Mouse (Mus musculus) mammary gland, adult 2 months (tissue): ENCODE data around the gene Sppl3. TPM values are rescaled to one million over a fixed set of nuclear protein-coding genes. Genes with fewer than 3 reads are reported as not detected.

Experiments
- polyA plus RNA-seq: library from polyadenylated mRNA; depleted of rRNA; stranded (reverse); fragments of >200 nt; gene quantifications from 2 replicates; pipeline ENCODE4 v1.2.3, GENCODE M21; 2012; ENCODE audit warnings: low replicate concordance; rRNA removed

Gene Sppl3
- 60.9 and 73.7 TPM in 2 replicates for polyA plus RNA-seq

DNA sequence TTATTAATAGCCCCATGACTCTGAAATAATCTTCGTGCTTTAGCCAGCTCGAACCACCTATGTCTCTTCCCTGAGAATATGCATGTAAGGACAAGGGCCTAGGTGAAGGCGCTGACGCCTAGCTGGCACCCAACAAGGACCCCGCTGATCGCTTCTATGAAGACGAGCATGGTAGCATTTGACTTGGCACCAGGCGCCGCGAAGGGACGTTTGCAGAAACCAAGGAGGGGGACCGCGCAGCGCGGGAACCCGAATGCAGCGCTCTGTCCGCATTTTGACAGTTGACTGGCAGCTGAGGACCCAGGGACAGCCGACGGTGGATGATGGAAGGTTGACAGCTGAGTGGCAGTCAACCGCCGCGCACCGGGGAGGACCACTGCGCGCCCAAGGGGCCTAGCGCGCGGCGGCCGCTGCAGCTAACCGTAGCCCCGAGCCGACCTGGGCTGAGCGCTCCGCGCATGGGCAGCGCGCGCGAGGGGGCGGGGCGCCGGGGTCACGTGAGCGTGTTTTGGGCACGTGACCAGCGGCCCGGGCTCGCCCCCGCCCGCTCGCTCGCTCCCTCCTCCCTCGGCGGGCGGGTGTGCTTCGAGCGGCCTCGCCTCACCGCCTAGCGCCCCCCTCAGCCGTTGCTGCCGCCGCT is at the start of gene Sppl3:
Gene Sppl3 (plus strand): TSS at position 561 of the 640 bp plus-strand sequence.

DNA sequence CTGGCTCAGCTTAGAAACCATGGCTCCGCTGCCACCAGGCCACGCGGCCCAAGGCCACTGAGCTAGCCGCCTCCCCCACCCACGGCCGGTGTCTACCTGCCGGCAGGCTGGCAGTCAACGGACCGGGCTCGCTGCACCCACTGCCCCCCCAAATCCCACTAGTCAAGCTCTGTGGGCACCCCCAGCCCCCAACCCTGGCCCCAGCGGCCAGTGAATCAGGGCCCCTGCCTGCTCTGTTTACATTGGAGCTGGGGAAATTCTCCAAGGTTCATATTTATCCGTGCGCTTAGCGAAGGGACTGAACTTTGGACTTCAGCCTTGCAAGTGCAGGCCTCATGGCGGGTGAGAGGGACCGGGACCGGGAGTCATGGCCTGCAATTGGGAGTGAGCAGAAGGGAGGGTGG is 40.1 kb upstream of the Sppl3 start, which contains the start of gene Hnf1a:
Gene Hnf1a (minus strand): TSS at position 271 of the 404 bp plus-strand sequence.

DNA sequence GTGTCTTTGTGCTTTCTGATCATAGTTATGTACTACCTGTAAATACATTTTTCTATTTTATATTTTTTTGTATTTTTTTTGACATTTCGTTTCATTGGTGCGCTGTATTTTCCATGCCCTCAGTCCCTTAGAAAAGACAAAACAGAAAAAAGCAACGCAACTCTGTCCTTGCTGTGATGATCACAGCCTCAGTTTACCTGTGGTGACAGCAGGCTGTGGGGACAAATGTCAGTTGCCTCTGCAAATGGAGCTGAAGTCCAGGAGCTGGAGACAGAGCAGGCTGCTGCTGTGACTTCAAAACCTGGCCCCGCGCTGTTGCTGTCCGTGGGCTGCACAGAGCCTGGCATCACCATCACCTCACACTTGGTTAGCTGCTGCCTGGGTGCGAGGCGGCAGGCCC is 87.3 kb downstream of the Sppl3 start, which contains the start of gene Gm10401:
Gene Gm10401 (minus strand): TSS at position 101 of the 400 bp plus-strand sequence.

DNA sequence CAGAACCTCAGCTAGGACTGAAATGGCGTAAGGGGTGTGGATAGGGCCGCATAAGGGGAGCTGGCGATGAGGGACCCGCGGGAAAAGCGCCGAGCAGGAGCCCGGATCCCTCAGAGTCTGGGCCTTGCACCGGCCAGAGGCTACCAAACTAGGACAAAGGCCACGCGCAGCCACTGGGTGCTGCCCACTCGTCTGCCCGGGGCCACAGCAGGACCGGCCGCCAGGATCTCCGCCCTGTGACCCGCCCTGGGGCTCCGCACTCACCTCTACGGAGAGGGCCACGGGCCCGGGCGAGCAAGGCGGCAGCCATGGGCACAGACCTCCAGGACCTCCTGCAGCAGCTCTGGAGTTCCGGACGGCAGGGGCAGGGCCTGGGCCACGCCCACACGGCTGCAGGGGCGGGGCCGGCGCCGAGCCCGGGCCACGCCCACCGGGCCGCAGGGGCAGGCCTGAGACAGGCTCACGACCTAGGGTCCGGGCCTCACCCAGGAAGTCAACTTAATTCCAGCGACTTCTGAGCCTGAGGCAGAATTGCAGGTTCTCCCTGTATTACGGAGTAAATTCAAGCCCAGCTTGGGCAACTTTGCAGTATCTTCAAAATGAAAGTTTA is 108.1 kb downstream of the Sppl3 start, which contains the start of gene Acads:
Gene Acads (minus strand): TSS at position 386 of the 610 bp plus-strand sequence.

DNA sequence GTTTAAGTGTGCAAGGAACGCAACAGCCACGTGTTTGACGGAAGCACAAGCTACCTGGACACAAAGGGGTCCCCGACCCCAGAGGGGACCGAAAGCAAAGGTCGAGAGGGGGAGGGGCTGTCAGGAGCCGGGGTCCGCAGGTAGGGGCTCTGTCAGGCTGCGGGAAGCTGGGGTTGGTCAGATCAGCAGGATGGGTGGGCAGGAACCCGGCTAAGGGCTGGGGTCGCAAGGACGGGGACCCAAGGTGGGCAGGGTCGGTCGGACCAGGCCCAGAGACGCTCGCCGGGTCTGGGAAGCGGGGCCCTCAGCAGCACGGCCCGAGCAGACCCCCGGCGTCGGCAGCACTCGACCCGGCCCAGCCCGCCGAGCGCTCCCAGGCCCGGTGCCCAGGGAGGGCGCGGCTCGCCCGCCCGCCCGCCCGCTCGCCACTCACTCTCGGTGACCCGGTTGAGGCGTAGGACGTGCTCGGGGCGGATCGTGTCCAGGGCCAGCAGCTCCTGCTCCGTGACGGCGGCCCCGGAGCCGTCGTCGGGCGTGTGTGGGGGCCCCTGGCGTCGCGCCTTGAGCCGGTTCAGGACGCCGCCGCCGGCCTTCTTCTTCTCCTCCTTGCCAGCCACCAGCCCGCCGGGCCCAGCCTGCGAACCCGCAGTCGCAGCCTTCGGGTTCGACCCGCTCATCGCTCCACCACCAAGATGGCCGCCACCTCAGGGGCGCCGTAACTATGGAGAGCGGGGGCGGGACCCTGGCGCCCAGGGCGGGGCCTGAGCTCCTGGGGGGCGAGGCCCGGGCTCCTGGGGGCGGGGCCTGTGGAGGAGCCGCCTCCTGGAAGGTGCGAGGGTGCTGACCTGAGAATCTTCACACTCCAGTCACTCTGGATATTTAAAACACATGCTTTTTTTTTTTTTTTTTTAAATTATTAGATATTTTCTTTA is 123.6 kb downstream of the Sppl3 start, which contains the start of gene Unc119b:
Gene Unc119b (minus strand): TSS at position 742 of the 932 bp plus-strand sequence.

Other genes with a start within 250 kb of the Sppl3 start
- gene Ankrd13a, start 236.5 kb upstream of the Sppl3 start, polyA plus RNA-seq: 54.6 and 74.8 TPM in 2 replicates
- gene Git2, start 235.6 kb upstream of the Sppl3 start, polyA plus RNA-seq: 67.4 and 80.8 TPM in 2 replicates
- gene 1500011B03Rik, start 187.7 kb upstream of the Sppl3 start, polyA plus RNA-seq: 32.1 and 36.0 TPM in 2 replicates
- not detected in 2 replicates for gene 4930519G04Rik, start 157.5 kb upstream of the Sppl3 start, polyA plus RNA-seq
- not detected in 2 replicates for gene Gm9936, start 152.5 kb upstream of the Sppl3 start, polyA plus RNA-seq
- 9.2 and 27.5 TPM in 2 replicates for gene Oasl2, start 114.2 kb upstream of the Sppl3 start, polyA plus RNA-seq
- 10.2 and 12.7 TPM in 2 replicates for gene Oasl1, start 87.9 kb upstream of the Sppl3 start, polyA plus RNA-seq
- gene 2210016L21Rik, start 69.0 kb upstream of the Sppl3 start, polyA plus RNA-seq: 15.6 and 18.0 TPM in 2 replicates
- 0.17 TPM in 1 of 2 replicates, not detected in the other for gene Hnf1a, start 40.0 kb upstream of the Sppl3 start, polyA plus RNA-seq
- gene Gm10401, start 87.2 kb downstream of the Sppl3 start, polyA plus RNA-seq: not detected in 2 replicates
- gene Acads, start 108.2 kb downstream of the Sppl3 start, polyA plus RNA-seq: 174 and 188 TPM in 2 replicates
- 39.5 and 43.4 TPM in 2 replicates for gene Unc119b, start 123.8 kb downstream of the Sppl3 start, polyA plus RNA-seq
- gene Mlec, start 147.0 kb downstream of the Sppl3 start, polyA plus RNA-seq: 65.7 and 84.4 TPM in 2 replicates
- 1.4 and 2.3 TPM in 2 replicates for gene Cabp1, start 183.2 kb downstream of the Sppl3 start, polyA plus RNA-seq
- 91.7 and 132 TPM in 2 replicates for gene Pop5, start 224.7 kb downstream of the Sppl3 start, polyA plus RNA-seq